Mouse (Mus musculus) spleen, adult 2 months (tissue): ENCODE data around the gene Rxfp4.

Source experiments
- CTCF ChIP-seq: fragments of 200-500 bp; IDR thresholded peaks from 2 replicates; pipeline ENCODE4 v1.5.1; 2011; ENCODE audit warnings: mild to moderate bottlenecking, inconsistent platforms; ENCODE audit not compliant: insufficient read depth, insufficient read length, insufficient replicate concordance; ENCODE audit errors: extremely low read depth
- POLR2A ChIP-seq: fragments of 200-500 bp; IDR thresholded peaks from 2 replicates; pipeline ENCODE4 v1.6.1; 2011; ENCODE audit warnings: low read depth, low read length, inconsistent platforms

DNA sequence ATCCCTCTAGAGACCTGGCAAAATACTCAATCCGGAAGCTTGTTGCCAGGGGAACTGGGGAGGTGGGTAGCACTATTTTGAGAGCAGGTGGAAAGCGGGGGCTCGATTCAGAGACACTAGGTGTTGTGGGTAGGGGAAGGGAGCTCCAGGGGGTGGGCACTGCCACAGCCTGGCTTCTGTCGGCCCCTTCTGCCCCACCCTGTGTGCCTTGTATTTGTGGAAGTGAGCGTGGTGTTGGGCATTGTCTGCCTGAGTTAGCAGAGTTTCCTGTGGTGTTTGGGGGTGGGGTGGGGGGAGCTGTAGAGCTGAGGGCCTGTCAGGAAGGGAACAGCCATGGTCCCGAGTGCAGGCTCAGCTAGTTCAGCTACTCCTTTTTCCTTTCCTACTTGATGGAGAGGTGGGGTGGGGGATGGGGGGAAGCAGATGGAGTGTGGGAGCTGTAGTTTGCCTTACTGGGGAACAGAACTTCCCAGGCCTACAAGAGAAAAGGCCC, 22.0 kb downstream of the Rxfp4 start:
- TF ChIP-seq CTCF (no peak), POLR2A (no peak)
